ENCODE assay signal across 12 mouse cellular contexts in genomic region chr17:5205163-5205581, GRCm38 (mm10).
DNase-seq lines count a peak whose midpoint lies in the region; ATAC-seq and TF ChIP-seq lines count a peak whose summit lies in the region.
"Had no signal": no experiment of that assay in that cellular context is flagged by ENCODE, and none has a peak within 500 bp of the region (broad histone marks: within the 10 kb centered on the region; RNA-seq: fewer than 3 reads in every experiment).

No protein-coding gene starts in this region.

- H3K36me3 ChIP-seq in forebrain, embryonic 14.5 days (ENCODE audit: control insufficient read depth, insufficient read depth, low read length): no peaks in the 10 kb centered on the region
- no peaks in the 10 kb centered on the region for H3K36me3 ChIP-seq in forebrain, embryonic 15.5 days
- H3K36me3 ChIP-seq in intestine, postnatal 0 days (ENCODE audit: control insufficient read depth, insufficient read depth): no peaks in the 10 kb centered on the region
- H3K36me3 ChIP-seq: limb, embryonic 10.5 days had no signal

- no peak overlapping the region for H3K4me2 ChIP-seq in forebrain, embryonic 14.5 days (ENCODE audit: low read length)
- H3K4me2 ChIP-seq in forebrain, embryonic 15.5 days (replicated peaks): no peak overlapping the region
- no peak overlapping the region for H3K4me2 ChIP-seq in intestine, postnatal 0 days (replicated peaks; ENCODE audit: low read depth)

- no peak overlapping the region for H3K4me3 ChIP-seq in forebrain, embryonic 14.5 days (ENCODE audit: low read depth, low read length)
- no peak overlapping the region for H3K4me3 ChIP-seq in forebrain, embryonic 15.5 days
- H3K4me3 ChIP-seq in intestine, postnatal 0 days (ENCODE audit: low read depth, low read length): no peak overlapping the region
- H3K4me3 ChIP-seq: limb, embryonic 10.5 days had no signal

- CTCF ChIA-PET in Patski (lab: Charles Lee): interaction anchor here (1.4 kb wide), 1 partner anchor 10 kb away, joined by 4 read pairs; no protein-coding TSS in a partner anchor

- in situ Hi-C loops in Patski (cut with MboI; ENCODE audit: low pct_unique_long_range_greater_than_20kb): loop anchor here (10.0 kb wide), 1 partner anchor 110 kb away; no protein-coding TSS in a partner anchor

- no peak for ATAC-seq in forebrain, embryonic 14.5 days
- ATAC-seq in forebrain, embryonic 15.5 days (replicated peaks): no peak
- no peak for ATAC-seq in Patski
- ATAC-seq in intestine, postnatal 0 days: no peak

- TF ChIP-seq CTCF in Patski (IDR thresholded peaks at IDR 0.05): peak; percentile 6
- TF ChIP-seq CTCF in intestine, postnatal 0 days (IDR thresholded peaks at IDR 0.05; ENCODE audit: low read depth): peak; percentile 59

- H3K4me1 ChIP-seq in forebrain, embryonic 14.5 days (ENCODE audit: control insufficient read depth, insufficient read depth, low read length): peaks cover 28% of the 10 kb centered on the region
- peaks cover 63% of the 10 kb centered on the region for H3K4me1 ChIP-seq in forebrain, embryonic 15.5 days
- peaks cover 18% of the 10 kb centered on the region for H3K4me1 ChIP-seq in intestine, postnatal 0 days (replicated peaks; ENCODE audit: control insufficient read depth, insufficient read depth, low read length)

- no peak overlapping the region for H3K27ac ChIP-seq in forebrain, embryonic 14.5 days (ENCODE audit: low read depth, low read length)
- H3K27ac ChIP-seq in forebrain, embryonic 15.5 days (replicated peaks): no peak overlapping the region
- H3K27ac ChIP-seq in intestine, postnatal 0 days (ENCODE audit: low read depth, low read length): no peak overlapping the region
- H3K27ac ChIP-seq: limb, embryonic 10.5 days had no signal

- no peaks in the 10 kb centered on the region for H3K27me3 ChIP-seq in forebrain, embryonic 14.5 days (replicated peaks; ENCODE audit: control insufficient read depth, insufficient read depth, low read length)
- H3K27me3 ChIP-seq in forebrain, embryonic 15.5 days: no peaks in the 10 kb centered on the region
- H3K27me3 ChIP-seq in Patski: no peaks in the 10 kb centered on the region
- no peaks in the 10 kb centered on the region for H3K27me3 ChIP-seq in intestine, postnatal 0 days (replicated peaks; ENCODE audit: control insufficient read depth, insufficient read depth, low read length)

- POLR2A ChIA-PET in Patski (lab: Charles Lee): no interaction called here

- H3K9me3 ChIP-seq in forebrain, embryonic 14.5 days (replicated peaks; ENCODE audit: control insufficient read depth, low read length): no peaks in the 10 kb centered on the region
- H3K9me3 ChIP-seq in forebrain, embryonic 15.5 days: no peaks in the 10 kb centered on the region
- no peaks in the 10 kb centered on the region for H3K9me3 ChIP-seq in intestine, postnatal 0 days (ENCODE audit: control insufficient read depth)
- H3K9me3 ChIP-seq: limb, embryonic 10.5 days had no signal

- DNase-seq in forebrain, embryonic 14.5 days (ENCODE audit: low spot score): peak; percentile 71
- peak; percentile 63 for DNase-seq in kidney, postnatal 10 days
- no peak for DNase-seq in kidney, adult 18-20 months
- DNase-seq in Patski (ENCODE audit: low read depth, low spot score): no peak
- DNase-seq in layer of hippocampus, adult 11-12 months (ENCODE audit: low spot score): no peak
- DNase-seq in left cerebral cortex, adult 9 months (ENCODE audit: low spot score in 2 of 2): no peak
- DNase-seq: adrenal gland, adult 2 months; right cerebral cortex, postnatal 14 days; thymus, postnatal 4 days had no signal

- 29% methylated on average over 7 of the region's 7 CpGs for WGBS in forebrain, embryonic 14.5 days
- 21% methylated on average over 7 of the region's 7 CpGs for WGBS in forebrain, embryonic 15.5 days
- 36% methylated on average over 7 of the region's 7 CpGs for WGBS in intestine, postnatal 0 days

- H3K9ac ChIP-seq in forebrain, embryonic 14.5 days (ENCODE audit: low read length): no peak overlapping the region
- H3K9ac ChIP-seq in forebrain, embryonic 15.5 days (replicated peaks): no peak overlapping the region
- H3K9ac ChIP-seq in intestine, postnatal 0 days (ENCODE audit: low read depth, low read length): no peak overlapping the region

Comparison
In these comparisons a context has a peak if more than half of its experiments do, and no peak if none do; other contexts are left out.
1. DNase-seq: peak in forebrain, embryonic 14.5 days (single experiment) and kidney, postnatal 10 days (single experiment); none in kidney, adult 18-20 months (single experiment), Patski (single experiment), layer of hippocampus, adult 11-12 months (single experiment) and left cerebral cortex, adult 9 months (0 of 2).